Mouse (Mus musculus) neural tube, embryonic 15.5 days (tissue): ENCODE measurements at regions not wholly inside any gene's neighbourhood (a gene's known extent, or its start where the extent isn't known, plus 50 kb on each side); places are given as distances from the start of the nearest gene placed in this dataset.

Source experiments
- ATAC-seq: fragments of 200-750 bp; cut with Nextera tagmentation; 2 replicates; pipeline ENCODE4 v1.8.0; 2017; ENCODE audit warnings: mild to moderate bottlenecking, moderate TSS enrichment, moderate library complexity; ENCODE audit not compliant: low FRiP score
- H3K27ac ChIP-seq: fragments of 300-500 bp; sonication (generic); replicated peaks from 2 replicates; pipeline ENCODE4 v1.5.1; 2015; ENCODE audit warnings: mild to moderate bottlenecking, inconsistent platforms
- H3K27me3 ChIP-seq: fragments of 300-500 bp; sonication (generic); replicated peaks from 2 replicates; pipeline ENCODE4 v1.6.1; 2015; ENCODE audit warnings: inconsistent platforms
- H3K36me3 ChIP-seq: fragments of 300-500 bp; sonication (generic); 2 replicates; pipeline ENCODE4 v1.6.1; 2015; ENCODE audit warnings: inconsistent platforms
- H3K4me1 ChIP-seq: fragments of 300-500 bp; sonication (generic); 2 replicates; pipeline ENCODE4 v1.6.1; 2015; ENCODE audit warnings: inconsistent platforms
- H3K4me2 ChIP-seq: fragments of 300-500 bp; sonication (generic); 2 replicates; pipeline ENCODE4 v1.6.1; 2015; ENCODE audit warnings: inconsistent platforms, mild to moderate bottlenecking, moderate library complexity
- H3K4me3 ChIP-seq: fragments of 300-500 bp; sonication (generic); replicated peaks from 2 replicates; pipeline ENCODE4 v1.5.1; 2015; ENCODE audit warnings: mild to moderate bottlenecking, inconsistent platforms
- H3K9ac ChIP-seq: fragments of 300-500 bp; sonication (generic); replicated peaks from 2 replicates; pipeline ENCODE4 v1.6.1; 2015; ENCODE audit warnings: mild to moderate bottlenecking, inconsistent platforms
- H3K9me3 ChIP-seq: fragments of 300-500 bp; sonication (generic); replicated peaks from 2 replicates; pipeline ENCODE4 v1.6.1; 2016; ENCODE audit warnings: inconsistent platforms
- WGBS: fragments of 180-500 bp; shearing (Covaris S2); methylation state at CpG from one replicate; pipeline ENCODE4 v1.1.7; 2015; ENCODE audit warnings: mixed read lengths; 5-methylcytosine and 5-hydroxymethylcytosine counted together

- ATAC-seq: peak; percentile 90; the same call in 1 of the 2 replicates
- Histone ChIP-seq H3K36me3 (no peaks in the 10 kb centered on the region), H3K4me2 (no peak overlapping the region), H3K9ac (no peak overlapping the region), H3K27ac (no peak overlapping the region), H3K4me1 (peaks cover 5% of the 10 kb centered on the region), H3K27me3 (no peaks in the 10 kb centered on the region), H3K9me3 (no peaks in the 10 kb centered on the region), H3K4me3 (no peak overlapping the region)
- WGBS: 44% methylated on average over 9 of the region's 9 CpGs
Measured at GRCm38 (mm10) chr10:99450714-99451625, 187.9 kb downstream of the Dusp6 start.

DNA sequence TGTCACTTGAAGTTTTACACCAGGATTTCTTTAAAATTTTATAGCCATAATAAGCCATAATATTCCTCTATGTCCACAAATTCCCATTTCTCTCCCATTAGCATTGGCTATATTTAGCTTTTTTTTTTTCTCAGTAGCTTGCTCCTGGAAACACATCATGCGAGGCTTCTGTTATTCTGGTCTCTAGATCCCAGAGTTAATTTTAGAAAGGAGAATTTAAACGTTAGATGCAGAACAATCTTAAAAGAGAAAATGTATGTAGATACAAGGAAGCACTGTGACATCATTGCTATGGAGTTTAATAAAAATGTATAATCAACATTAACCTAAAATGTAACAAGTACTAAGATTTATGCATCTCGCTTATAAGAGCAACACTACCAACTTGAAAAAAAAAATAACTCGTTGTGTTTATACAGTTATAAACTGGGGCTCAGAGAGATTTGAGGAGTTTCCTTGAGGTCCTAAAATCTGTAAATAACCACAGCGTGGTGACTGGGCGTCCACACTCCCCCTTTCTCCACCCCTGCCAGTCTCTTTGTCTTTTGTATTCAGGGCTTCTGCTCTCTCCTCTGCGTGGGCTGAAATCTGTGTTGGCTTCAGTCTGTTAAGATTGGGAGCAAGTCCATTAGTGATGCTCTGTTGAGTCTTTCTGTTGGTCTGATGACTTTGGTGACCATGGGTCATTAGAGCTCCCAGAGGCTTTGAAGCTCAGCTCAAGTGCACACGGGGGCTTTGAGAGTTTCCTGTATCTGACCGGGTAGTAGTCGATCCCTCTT, 188.8 kb downstream of the Dusp6 start:
- H3K36me3 ChIP-seq: no peaks in the 10 kb centered on the region
- H3K9ac ChIP-seq: no peak overlapping the region
- H3K4me3 ChIP-seq: no peak overlapping the region
- peak overlapping the region; percentile 52 for H3K27ac ChIP-seq
- H3K4me1 ChIP-seq: peaks cover 5% of the 10 kb centered on the region
- H3K27me3 ChIP-seq: no peaks in the 10 kb centered on the region
- H3K4me2 ChIP-seq: peak overlapping the region; percentile 26
- ATAC-seq: peak; percentile 57
- no peaks in the 10 kb centered on the region for H3K9me3 ChIP-seq
- 16% methylated on average over 10 of the region's 10 CpGs for WGBS

GRCm38 (mm10) chr10:99456180-99456579, 193.1 kb downstream of the Dusp6 start:
- no peak overlapping the region for H3K4me2 ChIP-seq
- no peaks in the 10 kb centered on the region for H3K9me3 ChIP-seq
- H3K27me3 ChIP-seq: no peaks in the 10 kb centered on the region
- WGBS: 94% methylated on average over 5 of the region's 5 CpGs
- H3K4me1 ChIP-seq: peaks cover 11% of the 10 kb centered on the region
- no peak overlapping the region for H3K4me3 ChIP-seq
- no peaks in the 10 kb centered on the region for H3K36me3 ChIP-seq
- ATAC-seq: no peak
- H3K9ac ChIP-seq: no peak overlapping the region
- H3K27ac ChIP-seq: no peak overlapping the region

DNA sequence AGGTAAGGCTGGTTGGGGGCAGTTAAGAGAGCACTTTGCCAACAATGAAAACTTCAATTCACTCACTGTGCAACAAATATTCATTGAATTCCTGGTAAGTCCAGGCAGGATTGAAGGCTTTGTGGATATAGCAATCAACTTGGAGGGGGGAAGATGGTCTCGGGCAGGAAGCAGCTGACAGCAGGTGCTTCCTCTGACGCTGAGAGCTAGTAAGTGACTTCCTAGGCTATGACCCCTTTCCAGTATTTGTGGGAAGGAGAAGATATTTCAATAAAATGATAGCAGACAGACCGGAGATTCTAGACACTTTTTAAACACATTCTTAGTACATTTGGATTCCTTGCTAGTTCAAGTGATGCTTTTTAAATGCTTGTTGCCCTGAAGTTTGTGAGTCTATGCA, 195.0 kb downstream of the Dusp6 start:
- H3K9ac ChIP-seq: no peak overlapping the region
- no peak overlapping the region for H3K4me2 ChIP-seq
- H3K36me3 ChIP-seq: no peaks in the 10 kb centered on the region
- ATAC-seq: no peak
- H3K4me3 ChIP-seq: no peak overlapping the region
- H3K4me1 ChIP-seq: peaks cover 12% of the 10 kb centered on the region
- no peak overlapping the region for H3K27ac ChIP-seq
- H3K27me3 ChIP-seq: no peaks in the 10 kb centered on the region
- H3K9me3 ChIP-seq: no peaks in the 10 kb centered on the region
- WGBS: 76% methylated on average over 3 of the region's 3 CpGs

GRCm38 (mm10) chr10:99459171-99459660, 196.2 kb downstream of the Dusp6 start:
- no peaks in the 10 kb centered on the region for H3K9me3 ChIP-seq
- ATAC-seq: no peak
- H3K27ac ChIP-seq: no peak overlapping the region
- H3K4me1 ChIP-seq: peaks cover 12% of the 10 kb centered on the region
- H3K4me3 ChIP-seq: no peak overlapping the region
- no peak overlapping the region for H3K9ac ChIP-seq
- no peaks in the 10 kb centered on the region for H3K36me3 ChIP-seq
- H3K4me2 ChIP-seq: no peak overlapping the region
- no peaks in the 10 kb centered on the region for H3K27me3 ChIP-seq
- WGBS: 87% methylated on average over 9 of the region's 9 CpGs

- H3K9ac ChIP-seq: no peak overlapping the region
- no peak overlapping the region for H3K27ac ChIP-seq
- peaks cover 12% of the 10 kb centered on the region for H3K4me1 ChIP-seq
- WGBS: 62% methylated on average over 10 of the region's 10 CpGs
- no peaks in the 10 kb centered on the region for H3K27me3 ChIP-seq
- no peak overlapping the region for H3K4me2 ChIP-seq
- no peak overlapping the region for H3K4me3 ChIP-seq
- no peaks in the 10 kb centered on the region for H3K9me3 ChIP-seq
- no peak for ATAC-seq
- no peaks in the 10 kb centered on the region for H3K36me3 ChIP-seq
Measured at GRCm38 (mm10) chr10:99459823-99460361, 196.9 kb downstream of the Dusp6 start.

DNA sequence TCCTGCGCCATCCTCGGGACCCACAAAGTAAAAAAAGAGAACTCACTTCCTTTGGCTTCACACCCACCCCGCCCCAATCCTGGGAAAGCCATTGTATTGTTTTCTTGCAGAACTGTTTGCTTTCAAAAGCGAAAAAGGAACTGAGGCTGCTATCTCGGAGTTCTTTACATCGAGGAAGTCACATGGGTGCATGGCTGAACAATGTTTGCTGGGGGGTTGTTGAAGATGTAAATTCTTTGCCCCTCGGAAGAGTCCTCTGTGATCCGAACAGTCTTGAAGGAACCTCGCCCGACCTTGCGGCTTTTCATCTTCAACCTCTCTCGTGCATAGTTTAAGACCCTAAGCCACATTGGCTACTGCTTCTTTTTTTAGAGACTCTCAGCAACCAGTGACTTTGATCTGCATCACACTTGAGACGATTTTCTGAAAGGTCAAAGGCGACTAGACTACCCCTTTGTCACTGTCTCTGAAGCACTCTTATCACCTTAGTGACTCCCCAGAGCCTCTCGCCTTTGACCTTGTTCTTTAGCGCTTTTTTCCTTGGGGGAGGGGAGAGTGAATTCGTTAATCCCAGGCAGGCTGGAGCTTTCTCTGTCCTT, 197.9 kb downstream of the Dusp6 start:
- H3K9ac ChIP-seq: peak overlapping the region; percentile 41
- peak; percentile 52; the same call in 1 of the 2 replicates for ATAC-seq
- H3K9me3 ChIP-seq: no peaks in the 10 kb centered on the region
- WGBS: 2% methylated on average over 17 of the region's 17 CpGs
- no peaks in the 10 kb centered on the region for H3K27me3 ChIP-seq
- peak overlapping the region; percentile 60 for H3K27ac ChIP-seq
- no peaks in the 10 kb centered on the region for H3K36me3 ChIP-seq
- peaks cover 12% of the 10 kb centered on the region for H3K4me1 ChIP-seq
- peak overlapping the region; percentile 42 for H3K4me3 ChIP-seq
- H3K4me2 ChIP-seq: peak overlapping the region; percentile 84

GRCm38 (mm10) chr10:99461446-99461966, 198.5 kb downstream of the Dusp6 start:
- Histone ChIP-seq H3K27me3 (no peaks in the 10 kb centered on the region), H3K4me1 (peaks cover 12% of the 10 kb centered on the region), H3K9me3 (no peaks in the 10 kb centered on the region), H3K27ac (peak overlapping the region; percentile 60), H3K4me3 (peak overlapping the region; percentile 42), H3K36me3 (no peaks in the 10 kb centered on the region), H3K4me2 (peak overlapping the region; percentile 84), H3K9ac (peak overlapping the region; percentile 41)
- peak; percentile 51 for ATAC-seq
- WGBS: 2% methylated on average over 13 of the region's 13 CpGs

GRCm38 (mm10) chr10:99466695-99467094, 203.7 kb downstream of the Dusp6 start:
- no peaks in the 10 kb centered on the region for H3K27me3 ChIP-seq
- peaks cover 3% of the 10 kb centered on the region for H3K4me1 ChIP-seq
- no peak overlapping the region for H3K9ac ChIP-seq
- H3K27ac ChIP-seq: no peak overlapping the region
- no peaks in the 10 kb centered on the region for H3K9me3 ChIP-seq
- no peak for ATAC-seq
- H3K4me3 ChIP-seq: no peak overlapping the region
- no peaks in the 10 kb centered on the region for H3K36me3 ChIP-seq
- WGBS: 97% methylated on average over 1 of the region's 1 CpGs
- H3K4me2 ChIP-seq: no peak overlapping the region

GRCm38 (mm10) chr10:99467319-99467842, 204.3 kb downstream of the Dusp6 start:
- no peaks in the 10 kb centered on the region for H3K27me3 ChIP-seq
- no peak overlapping the region for H3K9ac ChIP-seq
- no peak overlapping the region for H3K27ac ChIP-seq
- peaks cover 8% of the 10 kb centered on the region for H3K4me1 ChIP-seq
- 81% methylated on average over 9 of the region's 9 CpGs for WGBS
- H3K4me2 ChIP-seq: no peak overlapping the region
- no peaks in the 10 kb centered on the region for H3K36me3 ChIP-seq
- H3K9me3 ChIP-seq: no peaks in the 10 kb centered on the region
- no peak for ATAC-seq
- no peak overlapping the region for H3K4me3 ChIP-seq

- Histone ChIP-seq H3K27me3 (no peaks in the 10 kb centered on the region), H3K36me3 (no peaks in the 10 kb centered on the region), H3K4me3 (no peak overlapping the region), H3K4me2 (no peak overlapping the region), H3K9me3 (no peaks in the 10 kb centered on the region), H3K9ac (no peak overlapping the region), H3K4me1 (peaks cover 9% of the 10 kb centered on the region), H3K27ac (no peak overlapping the region)
- no peak for ATAC-seq
- 31% methylated on average over 3 of the region's 3 CpGs for WGBS
Measured at GRCm38 (mm10) chr10:99468971-99469370, 205.9 kb downstream of the Dusp6 start.
